Mouse (Mus musculus) lung, postnatal 0 days (tissue): ENCODE data around the gene Elmod2. TPM values are rescaled to one million over a fixed set of nuclear protein-coding genes. Genes with fewer than 3 reads are reported as not detected.
A peak's percentile ranks its signal among the peaks of the same experiment; 100 is the strongest.

Experiments used
- ATAC-seq: fragments of 200-750 bp; cut with Nextera tagmentation; 2 replicates; pipeline ENCODE4 v1.8.0; 2017; ENCODE audit warnings: moderate library complexity
- DNase-seq: peaks from one replicate; pipeline ENCODE4 v3.0.0-alpha.2; 2016; ENCODE audit warnings: low spot score
- H3K27ac ChIP-seq: fragments of 300-500 bp; sonication (generic); 2 replicates; pipeline ENCODE4 v1.5.1; 2014; ENCODE audit warnings: antibody characterized with exemption, mild to moderate bottlenecking, low read length, mixed read lengths
- H3K27me3 ChIP-seq: fragments of 300-500 bp; sonication (generic); replicated peaks from 2 replicates; pipeline ENCODE4 v1.6.1; 2014; ENCODE audit warnings: low read length, mixed read lengths; ENCODE audit not compliant: insufficient read depth
- H3K36me3 ChIP-seq: fragments of 300-500 bp; sonication (generic); 2 replicates; pipeline ENCODE4 v1.6.1; 2014; ENCODE audit warnings: low read length, mixed read lengths; ENCODE audit not compliant: insufficient read depth
- H3K4me1 ChIP-seq: fragments of 300-500 bp; sonication (generic); 2 replicates; pipeline ENCODE4 v1.6.1; 2014; ENCODE audit warnings: antibody characterized with exemption, low read depth, low read length, mixed read lengths; ENCODE audit not compliant: insufficient read depth
- H3K4me2 ChIP-seq: fragments of 300-500 bp; sonication (generic); replicated peaks from 2 replicates; pipeline ENCODE4 v1.6.1; 2014; ENCODE audit warnings: low read depth, mild to moderate bottlenecking, low read length, moderate library complexity, mixed read lengths
- H3K4me3 ChIP-seq: fragments of 300-500 bp; sonication (generic); 2 replicates; pipeline ENCODE4 v1.5.1; 2014; ENCODE audit warnings: low read depth, low read length
- H3K9ac ChIP-seq: fragments of 300-500 bp; sonication (generic); replicated peaks from 2 replicates; pipeline ENCODE4 v1.6.1; 2014; ENCODE audit warnings: low read depth, mild to moderate bottlenecking
- H3K9me3 ChIP-seq: fragments of 300-500 bp; sonication (generic); 2 replicates; pipeline ENCODE4 v1.6.1; 2016; ENCODE audit warnings: low read length, mixed read lengths
- CTCF ChIP-seq: IDR thresholded peaks from 2 replicates; pipeline ENCODE4 v1.5.1; 2016; ENCODE audit warnings: antibody characterized with exemption, mild to moderate bottlenecking
- EP300 ChIP-seq: IDR thresholded peaks from 2 replicates; pipeline ENCODE4 v1.6.1; 2016; ENCODE audit warnings: antibody characterized with exemption, mild to moderate bottlenecking, control low read depth
- WGBS: fragments of 180-500 bp; shearing (Covaris S2); extraction: QIAGEN DNeasy Blood & Tissue Kit; methylation state at CpG from one replicate; pipeline ENCODE4 v1.1.7; 2014; 5-methylcytosine and 5-hydroxymethylcytosine counted together
- polyA plus RNA-seq: library from polyadenylated mRNA; unstranded; fragments of >200 nt; fragmentation: Nextera tagmentation; extraction: Ambion mirVana; gene quantifications from 2 replicates; pipeline ENCODE4 v1.2.1, GENCODE M21; 2015

Elmod2 gene
- polyA plus RNA-seq, 1 experiment from 2014 or later = 6.3 TPM

DNA sequence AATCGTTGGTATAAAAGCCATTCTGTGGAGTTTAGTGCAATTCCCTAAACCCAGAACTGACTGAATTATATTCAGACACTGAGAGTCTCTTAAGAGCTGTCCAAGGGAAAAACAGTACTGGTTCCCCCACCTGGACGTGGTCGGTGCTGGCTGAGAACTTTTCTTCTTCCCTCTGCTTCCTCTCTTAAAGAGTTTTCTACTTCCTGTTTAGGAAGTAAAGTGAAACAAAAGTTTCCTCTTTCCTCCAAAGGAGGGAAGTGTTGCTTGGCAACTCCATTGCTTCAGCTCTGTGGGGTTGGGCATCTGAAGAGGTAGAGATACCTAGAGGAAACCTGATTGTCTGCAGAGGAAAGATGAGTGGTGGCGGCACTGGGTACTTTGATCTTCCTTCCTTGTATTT is 34.9 kb downstream of the Elmod2 start:
- no peaks in the 10 kb centered on the region for H3K36me3 ChIP-seq
- no peak for TF ChIP-seq CTCF
- ATAC-seq (no peak), DNase-seq (no peak)
- no peak overlapping the region for H3K27ac ChIP-seq
- H3K4me1 ChIP-seq = no peaks in the 10 kb centered on the region
- H3K27me3 ChIP-seq = no peaks in the 10 kb centered on the region
- no peaks in the 10 kb centered on the region for H3K9me3 ChIP-seq
- H3K4me3 ChIP-seq = no peak overlapping the region
- no peak overlapping the region for H3K4me2 ChIP-seq
- no peak overlapping the region for H3K9ac ChIP-seq
- 42% methylated on average over 4 of the region's 4 CpGs for WGBS

DNA sequence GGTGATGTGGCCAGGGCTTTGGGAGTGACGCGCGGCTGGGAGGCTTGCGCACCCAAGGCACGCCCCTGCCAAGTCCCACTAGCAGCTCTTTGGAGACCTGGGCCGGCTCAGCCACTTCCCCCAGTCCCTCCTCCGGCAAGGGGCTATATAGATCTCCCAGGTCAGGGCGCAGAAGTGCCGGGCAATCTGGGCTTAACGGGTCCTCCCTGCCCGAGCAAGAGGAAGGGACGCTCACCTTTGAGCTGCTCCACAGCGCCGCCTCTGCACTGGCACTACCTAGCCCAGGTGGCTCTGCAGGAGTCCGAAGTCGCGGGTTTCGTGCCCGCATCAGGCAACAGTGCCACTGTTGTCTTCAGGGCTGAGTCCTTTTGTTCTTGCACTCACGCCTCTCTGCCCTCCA is 42.1 kb downstream of the Elmod2 start, which contains the start of gene Ucp1:
Ucp1 (plus strand) TSS at position 177 of the 400 bp plus-strand sequence.
- 3% methylated on average over 20 of the region's 20 CpGs for WGBS

DNA sequence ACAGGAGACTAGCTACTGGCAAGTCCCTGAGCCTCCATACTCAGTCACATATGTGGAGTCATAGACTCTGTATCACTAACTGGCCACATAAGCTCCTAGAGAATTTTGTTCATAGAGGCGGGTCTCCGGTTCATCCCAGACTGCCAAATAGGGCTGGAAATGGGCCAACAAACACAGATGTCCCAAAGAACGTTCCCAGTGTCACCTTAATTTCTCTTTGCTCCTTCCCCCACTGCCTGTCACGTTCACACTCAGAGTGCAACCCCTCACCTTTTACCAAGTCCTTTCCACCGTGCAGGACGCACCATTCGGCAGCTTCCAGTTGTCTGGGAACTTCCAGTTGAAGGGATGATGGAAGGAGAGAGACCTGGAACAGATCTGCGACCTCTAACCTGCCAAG is 46.9 kb downstream of the Elmod2 start:
- WGBS = 61% methylated on average over 8 of the region's 8 CpGs
- Histone ChIP-seq H3K36me3 (no peaks in the 10 kb centered on the region), H3K4me2 (no peak overlapping the region), H3K9me3 (no peaks in the 10 kb centered on the region), H3K4me1 (no peaks in the 10 kb centered on the region), H3K4me3 (no peak overlapping the region), H3K9ac (no peak overlapping the region), H3K27ac (no peak overlapping the region), H3K27me3 (0 out of 2 replicates have a peak, but pooled peaks cover 13% of the 10 kb centered on the region)
- no peak for ATAC-seq
- no peak for DNase-seq
- no peak for TF ChIP-seq EP300
- TF ChIP-seq CTCF = no peak

More for the DNA sequence above, 42.1 kb downstream of the Elmod2 start, which contains the start of gene Ucp1:
- ATAC-seq (no peak; the same call in none of the 2 replicates), DNase-seq (peak; percentile 7)
- no peaks in the 10 kb centered on the region for H3K4me1 ChIP-seq
- H3K9me3 ChIP-seq = no peaks in the 10 kb centered on the region
- 0 out of 2 replicates have a peak, but pooled peaks cover 16% of the 10 kb centered on the region for H3K27me3 ChIP-seq
- H3K36me3 ChIP-seq = no peaks in the 10 kb centered on the region
- TF ChIP-seq CTCF (peak; percentile 46), EP300 (no peak)
- no peak within 1 kb of the TSS for H3K27ac ChIP-seq
- peak within 1 kb of the TSS; percentile 42 for H3K4me2 ChIP-seq
- peak within 1 kb of the TSS; percentile 8; the same call in 1 of the 2 replicates for H3K4me3 ChIP-seq
- H3K9ac ChIP-seq = no peak within 1 kb of the TSS

DNA sequence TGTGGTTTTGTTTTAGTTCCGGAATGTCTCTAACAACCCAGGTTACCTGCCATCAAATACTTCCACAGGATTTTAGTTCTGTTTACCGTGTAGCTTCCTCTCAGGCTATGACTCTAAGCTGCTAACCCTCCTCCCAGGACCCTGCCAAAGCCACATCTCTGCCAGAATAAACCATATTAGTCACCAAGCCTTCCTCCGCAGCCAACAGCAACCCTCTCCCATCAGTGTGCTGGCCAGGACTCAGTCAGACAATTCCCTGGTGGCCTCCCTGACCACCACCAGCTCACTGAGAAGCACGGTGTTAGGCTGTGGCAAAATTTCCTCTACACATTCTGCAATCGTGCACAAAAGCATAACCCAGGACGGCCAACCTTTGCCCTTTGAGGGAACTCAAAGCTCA is 53.9 kb downstream of the Elmod2 start:
- TF ChIP-seq EP300 = no peak
- TF ChIP-seq CTCF = no peak
- no peak for DNase-seq

DNA sequence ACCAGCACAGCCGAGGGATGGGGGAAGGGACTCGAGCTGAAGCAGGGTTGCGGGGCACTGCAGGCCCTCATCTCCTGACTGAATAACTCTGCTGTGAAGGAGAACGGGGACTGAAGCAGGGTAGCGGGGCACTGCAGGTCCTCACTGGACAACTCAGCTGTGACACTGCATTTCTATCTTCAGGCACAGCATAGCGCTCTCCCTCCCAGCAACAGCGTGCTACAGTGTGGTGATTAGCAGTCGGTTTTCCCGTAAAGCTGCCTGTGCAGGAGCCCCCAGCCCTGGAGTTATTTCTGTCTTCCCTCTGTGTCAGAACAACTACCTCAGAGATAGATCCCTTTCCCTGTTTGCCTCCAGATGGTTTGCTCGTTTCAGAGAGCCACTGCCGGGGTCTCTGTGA is 57.8 kb downstream of the Elmod2 start:
- ATAC-seq (no peak; the same call in 1 of the 2 replicates), DNase-seq (no peak)
- no peaks in the 10 kb centered on the region for H3K4me1 ChIP-seq
- no peak overlapping the region for H3K4me2 ChIP-seq
- H3K9ac ChIP-seq = no peak overlapping the region
- no peak overlapping the region for H3K27ac ChIP-seq
- no peaks in the 10 kb centered on the region for H3K27me3 ChIP-seq
- H3K9me3 ChIP-seq = no peaks in the 10 kb centered on the region
- TF ChIP-seq CTCF (no peak), EP300 (no peak)
- H3K4me3 ChIP-seq = no peak overlapping the region
- 36% methylated on average over 11 of the region's 11 CpGs for WGBS
- H3K36me3 ChIP-seq = no peaks in the 10 kb centered on the region

More for the DNA sequence above, 53.9 kb downstream of the Elmod2 start:
- Histone ChIP-seq H3K27me3 (no peaks in the 10 kb centered on the region), H3K9me3 (no peaks in the 10 kb centered on the region), H3K4me1 (no peaks in the 10 kb centered on the region), H3K4me2 (no peak overlapping the region), H3K4me3 (no peak overlapping the region), H3K36me3 (no peaks in the 10 kb centered on the region), H3K9ac (no peak overlapping the region), H3K27ac (no peak overlapping the region)
- ATAC-seq = no peak
- 75% methylated on average over 6 of the region's 6 CpGs for WGBS

DNA sequence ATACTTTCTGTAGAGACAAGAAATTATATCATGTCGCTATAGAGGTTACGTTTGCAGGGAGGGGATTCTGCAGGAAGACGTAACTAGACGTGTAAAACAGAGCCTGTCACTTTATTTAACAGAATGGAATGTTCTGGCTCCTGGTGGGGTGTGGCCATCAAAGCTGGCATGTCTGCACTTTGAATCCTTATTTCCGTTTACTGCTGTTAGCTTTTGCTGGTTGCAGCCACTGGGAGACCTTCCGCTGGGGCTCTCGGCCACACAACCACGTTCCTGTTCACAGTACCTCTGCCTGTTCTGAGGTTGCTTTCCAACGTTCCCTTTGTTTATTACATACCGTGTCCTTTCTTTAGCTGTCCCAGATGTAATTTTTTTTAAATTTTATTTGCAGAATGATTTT is 59.8 kb downstream of the Elmod2 start:
- H3K4me1 ChIP-seq = no peaks in the 10 kb centered on the region
- H3K9ac ChIP-seq = no peak overlapping the region
- no peaks in the 10 kb centered on the region for H3K9me3 ChIP-seq
- no peak overlapping the region for H3K27ac ChIP-seq
- no peak overlapping the region for H3K4me3 ChIP-seq
- no peak overlapping the region; the same call in 1 of the 2 replicates for H3K4me2 ChIP-seq
- no peaks in the 10 kb centered on the region for H3K36me3 ChIP-seq
- 56% methylated on average over 10 of the region's 10 CpGs for WGBS
- H3K27me3 ChIP-seq = no peaks in the 10 kb centered on the region
- no peak for TF ChIP-seq CTCF
- TF ChIP-seq EP300 = no peak
- peak; percentile 49 for DNase-seq
- peak; percentile 40; the same call in 1 of the 2 replicates for ATAC-seq

DNA sequence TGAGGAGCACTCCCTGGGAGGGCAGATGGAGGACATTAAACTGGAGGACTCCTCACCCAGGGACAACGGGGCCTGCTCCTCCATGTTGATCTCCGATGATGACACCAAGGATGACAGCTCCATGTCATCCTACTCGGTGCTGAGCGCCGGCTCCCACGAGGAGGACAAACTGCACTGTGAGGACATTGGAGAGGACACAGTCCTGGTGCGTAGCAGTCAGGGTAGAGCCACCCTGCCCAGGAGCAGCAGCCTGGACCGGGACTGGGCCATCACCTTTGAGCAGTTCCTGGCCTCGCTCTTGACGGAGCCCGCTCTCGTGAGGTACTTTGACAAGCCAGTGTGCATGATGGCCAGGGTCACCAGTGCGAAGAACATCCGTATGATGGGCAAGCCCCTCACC is 61.1 kb downstream of the Elmod2 start:
- 93% methylated on average over 14 of the region's 14 CpGs for whole genome bisulfite sequencing
- H3K9ac ChIP-seq = no peak overlapping the region
- ATAC-seq (no peak), DNase-seq (no peak)
- H3K27me3 ChIP-seq = no peaks in the 10 kb centered on the region
- no peaks in the 10 kb centered on the region for H3K4me1 ChIP-seq
- TF ChIP-seq EP300 (no peak), CTCF (no peak)
- H3K4me2 ChIP-seq = no peak overlapping the region
- H3K9me3 ChIP-seq = no peaks in the 10 kb centered on the region
- no peaks in the 10 kb centered on the region for H3K36me3 ChIP-seq
- no peak overlapping the region for H3K4me3 ChIP-seq
- H3K27ac ChIP-seq = no peak overlapping the region

Other genes starting within 250 kb of the Elmod2 start
- 1.8 TPM in 2 replicates for gene Tbc1d9, start 167.1 kb downstream of the Elmod2 start, polyA plus RNA-seq
- 1.0 and 1.4 TPM in 2 replicates for gene Gm10645, start 166.3 kb downstream of the Elmod2 start, polyA plus RNA-seq
- gene Ucp1, start 42.1 kb downstream of the Elmod2 start, polyA plus RNA-seq = 0.07 TPM in 1 of 2 replicates, not detected in the other
- gene Mgat4d, start 16.0 kb upstream of the Elmod2 start, polyA plus RNA-seq = not detected in 2 replicates
- gene Clgn, start 57.4 kb upstream of the Elmod2 start, polyA plus RNA-seq = 0.07 and 0.11 TPM in 2 replicates
- gene Scoc, start 125.9 kb upstream of the Elmod2 start, polyA plus RNA-seq = 80.5 and 95.1 TPM in 2 replicates
- not detected in 2 replicates for gene Olfr370, start 203.3 kb upstream of the Elmod2 start, polyA plus RNA-seq
- gene Ndufb7, start 234.2 kb upstream of the Elmod2 start, polyA plus RNA-seq = 258 and 286 TPM in 2 replicates